Mouse (Mus musculus) myocyte (in vitro differentiated cells): ENCODE data around the gene Cntn3. TPM values are rescaled to one million over a fixed set of nuclear protein-coding genes. Genes with fewer than 3 reads are reported as not detected.

Experiments used
- H3K27me3 ChIP-seq: one replicate; pipeline ENCODE4 v1.6.1; 2011; ENCODE audit not compliant: control insufficient read depth, insufficient read depth, insufficient read length
- H3K36me3 ChIP-seq: one replicate; pipeline ENCODE4 v1.6.1; 2011; ENCODE audit not compliant: control insufficient read depth, insufficient read depth
- H3K4me2 ChIP-seq: one replicate; pipeline ENCODE4 v1.6.1; 2011; ENCODE audit warnings: low read depth, control low read depth
- H3K4me3 ChIP-seq: one replicate; pipeline ENCODE4 v1.5.1; 2011; ENCODE audit warnings: mild to moderate bottlenecking, control low read depth, moderate library complexity
- H3K79me2 ChIP-seq: one replicate; pipeline ENCODE4 v1.6.1; 2011; ENCODE audit not compliant: control insufficient read depth, insufficient read depth
- H3ac ChIP-seq: one replicate; pipeline ENCODE4 v1.6.1; 2011; ENCODE audit not compliant: control insufficient read depth, insufficient read length
- CEBPB ChIP-seq: IDR thresholded peaks from 2 replicates; pipeline ENCODE4 v1.6.1; 2011; ENCODE audit warnings: mild to moderate bottlenecking, moderate library complexity; ENCODE audit not compliant: poor library complexity, insufficient read depth, severe bottlenecking
- E2F4 ChIP-seq: IDR thresholded peaks from one replicate; pipeline ENCODE4 v1.6.1; 2011; ENCODE audit warnings: mild to moderate bottlenecking, control low read depth, moderate library complexity; ENCODE audit not compliant: insufficient read depth
- MAX ChIP-seq: IDR thresholded peaks from one replicate; pipeline ENCODE4 v1.6.1; 2011; ENCODE audit warnings: low read depth, mild to moderate bottlenecking, control low read depth
- MYOD1 ChIP-seq, 3 experiments: IDR thresholded peaks; one replicate each; pipeline ENCODE4 v1.6.1; 2011; ENCODE audit warnings: control low read depth in 2 of 3, low read depth in 2 of 3, mild to moderate bottlenecking in 2 of 3, moderate library complexity in 1 of 3; ENCODE audit not compliant: insufficient read length in 2 of 3, control insufficient read depth in 1 of 3
- MYOG ChIP-seq, 3 experiments: IDR thresholded peaks; one replicate each; pipeline ENCODE4 v1.6.1; 2011; ENCODE audit warnings: control low read depth in 2 of 3, low read depth in 2 of 3, mild to moderate bottlenecking in 2 of 3; ENCODE audit not compliant: insufficient read length in 2 of 3, control insufficient read depth in 1 of 3, insufficient read depth in 1 of 3
- POLR2A ChIP-seq: IDR thresholded peaks from one replicate; pipeline ENCODE4 v1.6.1; 2011; ENCODE audit warnings: low read depth, mild to moderate bottlenecking, control low read depth, moderate library complexity; ENCODE audit not compliant: insufficient read length
- POLR2AphosphoS2 ChIP-seq: IDR thresholded peaks from one replicate; pipeline ENCODE4 v1.6.1; 2011; ENCODE audit warnings: low read depth, control low read depth; ENCODE audit not compliant: insufficient read length
- REST ChIP-seq: IDR thresholded peaks from one replicate; pipeline ENCODE4 v1.6.1; 2011; ENCODE audit warnings: mild to moderate bottlenecking, control low read depth, moderate library complexity; ENCODE audit not compliant: insufficient read depth, insufficient read length
- SRF ChIP-seq: IDR thresholded peaks from one replicate; pipeline ENCODE4 v1.6.1; 2011; ENCODE audit warnings: low read depth; ENCODE audit not compliant: control insufficient read depth, insufficient read length
- TCF12 ChIP-seq: IDR thresholded peaks from one replicate; pipeline ENCODE4 v1.6.1; 2011; ENCODE audit warnings: mild to moderate bottlenecking, control low read depth; ENCODE audit not compliant: poor library complexity, insufficient read depth, severe bottlenecking
- TCF3 ChIP-seq: IDR thresholded peaks from one replicate; pipeline ENCODE4 v1.6.1; 2011; ENCODE audit warnings: low read depth, control low read depth; ENCODE audit not compliant: insufficient read length
- USF1 ChIP-seq: IDR thresholded peaks from one replicate; pipeline ENCODE4 v1.6.1; 2011; ENCODE audit warnings: low read depth, mild to moderate bottlenecking, control low read depth, moderate library complexity
- polyA plus RNA-seq: library from polyadenylated mRNA; unstranded; fragments of >200 nt; fragmentation: generic; extraction: Trizol; gene quantifications from one replicate; pipeline ENCODE4 v1.2.1, GENCODE M21; 2012; ENCODE audit warnings: missing spikeins

Cntn3 gene
- polyA plus RNA-seq, 1 experiment: 0.28 TPM

DNA sequence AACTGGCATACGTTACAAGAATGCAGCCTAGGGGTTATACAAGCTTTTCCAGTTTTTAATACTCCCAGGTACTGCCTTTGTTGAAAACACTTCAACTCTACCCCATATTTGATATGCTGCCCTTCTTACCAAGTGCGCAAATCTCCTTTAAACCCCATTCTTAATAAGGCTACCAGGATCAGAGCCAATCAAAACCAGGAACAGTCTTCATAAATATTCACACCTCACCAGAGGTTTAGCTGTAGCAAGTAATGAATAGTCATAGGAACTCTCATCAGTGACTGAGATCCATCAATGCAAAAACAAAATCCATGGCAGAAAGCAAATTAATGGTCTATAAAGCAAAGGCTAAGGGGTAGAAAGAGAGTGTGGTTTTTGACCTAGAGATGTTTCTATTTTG is 10.7 kb upstream of the Cntn3 start:
- H3K4me3 ChIP-seq: no peak overlapping the region
- no peaks in the 10 kb centered on the region for H3K36me3 ChIP-seq
- H3K79me2 ChIP-seq: no peaks in the 10 kb centered on the region
- no peaks in the 10 kb centered on the region for H3K27me3 ChIP-seq
- TF ChIP-seq CEBPB: no peak
- TF ChIP-seq SRF: no peak
- TF ChIP-seq MYOG (IDR thresholded peaks at IDR 0.05; ENCODE audit: control insufficient read depth in 1 of 3, insufficient read depth in 1 of 3, insufficient read length in 2 of 3, low read depth in 2 of 3): no peak
- no peak for TF ChIP-seq POLR2AphosphoS2
- no peak for TF ChIP-seq USF1
- TF ChIP-seq TCF12: no peak
- TF ChIP-seq REST: no peak
- TF ChIP-seq MAX: no peak
- TF ChIP-seq TCF3: no peak
- no peak for TF ChIP-seq POLR2A
- TF ChIP-seq MYOD1 (IDR thresholded peaks at IDR 0.05; ENCODE audit: control insufficient read depth in 1 of 3, insufficient read length in 2 of 3, low read depth in 2 of 3): no peak
- no peak for TF ChIP-seq E2F4
- H3K4me2 ChIP-seq: no peak overlapping the region
- no peak overlapping the region for H3ac ChIP-seq

DNA sequence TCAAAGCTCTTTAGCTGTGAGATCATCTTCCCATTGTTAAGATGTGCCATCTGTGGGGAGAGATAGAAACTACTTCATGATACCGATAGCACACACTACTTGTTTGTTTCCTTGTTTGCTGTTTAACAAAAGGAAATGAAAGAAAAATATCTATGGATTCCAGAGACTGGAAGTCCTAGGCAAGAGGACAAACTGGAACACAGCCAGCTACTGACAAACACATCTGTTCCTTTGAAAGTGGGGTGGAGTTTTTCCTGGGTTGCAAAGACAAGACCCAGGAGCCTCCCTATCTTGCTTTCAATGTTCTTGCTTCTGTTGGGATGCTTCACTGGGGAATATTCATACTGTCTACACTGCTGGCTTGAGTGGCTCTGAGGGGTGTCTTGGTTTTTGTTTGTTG is 5.4 kb downstream of the Cntn3 start:
- no peaks in the 10 kb centered on the region for H3K79me2 ChIP-seq
- TF ChIP-seq SRF (no peak), TCF3 (no peak), USF1 (no peak), TCF12 (no peak), CEBPB (no peak)
- no peaks in the 10 kb centered on the region for H3K36me3 ChIP-seq
- H3K27me3 ChIP-seq: no peaks in the 10 kb centered on the region
- H3ac ChIP-seq: no peak overlapping the region
- no peak overlapping the region for H3K4me3 ChIP-seq
- H3K4me2 ChIP-seq: no peak overlapping the region

DNA sequence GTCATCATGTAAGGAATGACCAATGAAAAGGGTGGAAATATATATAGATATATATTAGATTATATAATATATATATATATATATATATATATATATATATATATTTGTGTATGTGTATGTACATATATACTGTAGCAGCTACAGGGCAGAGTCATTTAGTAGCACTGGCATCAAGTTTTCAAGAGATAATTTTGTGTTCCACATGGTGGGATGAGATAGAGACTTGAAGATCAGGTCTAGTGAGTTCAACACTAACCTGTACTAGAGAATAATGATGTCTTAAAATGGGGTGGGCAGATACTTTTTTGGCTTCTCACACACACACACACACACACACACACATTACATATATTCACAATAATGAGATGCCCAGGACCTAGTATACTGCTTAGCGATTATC is 7.7 kb downstream of the Cntn3 start:
- H3K27me3 ChIP-seq: no peaks in the 10 kb centered on the region
- H3K4me2 ChIP-seq: no peak overlapping the region
- TF ChIP-seq MYOG (IDR thresholded peaks at IDR 0.05; ENCODE audit: control insufficient read depth in 1 of 3, insufficient read depth in 1 of 3, insufficient read length in 2 of 3, low read depth in 2 of 3) (no peak), MYOD1 (IDR thresholded peaks at IDR 0.05; ENCODE audit: control insufficient read depth in 1 of 3, insufficient read length in 2 of 3, low read depth in 2 of 3) (no peak), TCF3 (no peak), TCF12 (no peak), CEBPB (no peak), USF1 (no peak), REST (no peak), SRF (no peak), POLR2AphosphoS2 (no peak), MAX (no peak), POLR2A (no peak), E2F4 (no peak)
- no peak overlapping the region for H3ac ChIP-seq
- H3K4me3 ChIP-seq: no peak overlapping the region
- H3K36me3 ChIP-seq: no peaks in the 10 kb centered on the region
- no peaks in the 10 kb centered on the region for H3K79me2 ChIP-seq

DNA sequence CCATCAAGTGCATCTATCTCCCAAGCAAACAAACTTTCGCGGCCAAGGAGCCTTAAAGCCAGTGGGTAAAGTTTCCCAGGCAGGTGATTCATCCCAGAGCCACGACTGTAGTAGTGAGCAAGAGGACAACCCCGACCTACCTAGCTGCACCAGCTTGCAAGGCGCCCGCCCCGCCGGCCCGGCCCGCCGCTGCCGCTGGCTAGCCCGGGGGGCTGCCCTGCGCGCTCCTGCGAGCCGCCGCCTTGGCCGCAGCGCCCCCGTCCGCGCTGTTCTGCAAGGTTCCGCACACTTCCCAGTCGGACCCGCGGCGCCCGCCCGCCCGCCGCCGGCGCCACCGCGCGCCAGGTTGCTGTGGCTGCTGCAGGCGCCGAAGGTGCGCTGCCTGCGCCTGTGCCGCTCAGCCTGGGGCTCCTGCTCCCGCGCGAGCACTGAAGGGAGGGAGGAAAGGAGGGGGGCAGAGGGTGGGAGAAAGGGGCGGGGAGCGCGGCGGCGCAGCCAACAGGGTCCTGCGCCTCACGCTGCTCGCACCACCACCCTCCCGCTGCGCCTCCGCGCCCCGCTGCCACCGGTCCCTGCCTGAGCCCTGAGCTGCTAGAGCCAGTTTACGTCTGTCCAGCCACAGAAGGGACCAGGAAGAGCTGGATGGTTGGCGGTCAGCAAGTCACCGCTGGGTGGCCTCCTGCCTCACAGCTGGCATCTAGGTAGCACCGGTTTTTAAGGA is 8.7 kb downstream of the Cntn3 start:
- H3K27me3 ChIP-seq: no peaks in the 10 kb centered on the region
- TF ChIP-seq CEBPB (no peak), E2F4 (no peak), POLR2A (no peak), MYOG (IDR thresholded peaks at IDR 0.05; ENCODE audit: control insufficient read depth in 1 of 3, insufficient read depth in 1 of 3, insufficient read length in 2 of 3, low read depth in 2 of 3) (no peak), REST (no peak)

DNA sequence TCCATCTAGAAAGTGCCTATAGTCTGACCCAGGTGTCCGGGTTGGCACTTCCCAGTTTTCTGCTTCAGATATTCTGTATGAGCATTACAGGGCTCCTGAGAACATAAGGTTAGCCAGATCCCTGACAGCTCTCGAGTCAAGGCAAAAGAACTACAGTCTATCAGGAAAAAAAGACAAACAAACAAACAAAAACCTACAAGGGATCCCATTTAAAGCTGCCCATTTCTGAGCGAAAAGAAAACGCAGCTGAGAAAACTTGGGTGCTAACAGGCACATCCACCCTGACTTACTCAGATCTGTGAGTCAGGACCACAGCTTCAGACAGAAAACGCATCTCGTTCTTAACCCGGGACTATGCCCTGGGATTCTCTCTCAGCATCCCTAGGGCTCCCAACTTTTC is 9.5 kb downstream of the Cntn3 start:
- TF ChIP-seq TCF12 (no peak), MYOG (IDR thresholded peaks at IDR 0.05; ENCODE audit: control insufficient read depth in 1 of 3, insufficient read depth in 1 of 3, insufficient read length in 2 of 3, low read depth in 2 of 3) (no peak), POLR2AphosphoS2 (no peak), USF1 (no peak), MYOD1 (IDR thresholded peaks at IDR 0.05; ENCODE audit: control insufficient read depth in 1 of 3, insufficient read length in 2 of 3, low read depth in 2 of 3) (no peak), REST (no peak), CEBPB (no peak), SRF (no peak), E2F4 (no peak), MAX (no peak), POLR2A (no peak), TCF3 (no peak)
- no peaks in the 10 kb centered on the region for H3K79me2 ChIP-seq
- no peak overlapping the region for H3K4me2 ChIP-seq
- no peaks in the 10 kb centered on the region for H3K27me3 ChIP-seq
- H3K36me3 ChIP-seq: no peaks in the 10 kb centered on the region
- no peak overlapping the region for H3K4me3 ChIP-seq
- no peak overlapping the region for H3ac ChIP-seq

More for the DNA sequence above, 8.7 kb downstream of the Cntn3 start:
- Histone ChIP-seq H3ac (no peak overlapping the region), H3K79me2 (no peaks in the 10 kb centered on the region), H3K4me3 (no peak overlapping the region), H3K4me2 (no peak overlapping the region), H3K36me3 (no peaks in the 10 kb centered on the region)
